Mouse (Mus musculus) brown adipose tissue, adult 24 weeks (tissue): ENCODE measurements at regions not wholly inside any gene's neighbourhood (a gene's known extent, or its start where the extent isn't known, plus 50 kb on each side); places are given as distances from the start of the nearest gene placed in this dataset.

ENCODE experiments used
- H3K27ac ChIP-seq: fragments of 200-500 bp; replicated peaks from 2 replicates; pipeline ENCODE4 v1.5.1; 2012; ENCODE audit warnings: low read depth, mild to moderate bottlenecking, low read length
- H3K4me1 ChIP-seq: fragments of 200-500 bp; 2 replicates; pipeline ENCODE4 v1.6.1; 2012; ENCODE audit warnings: low read length, mixed read lengths; ENCODE audit not compliant: control insufficient read depth, insufficient read depth, insufficient read length
- H3K4me3 ChIP-seq: fragments of 200-500 bp; 2 replicates; pipeline ENCODE4 v1.5.1; 2012; ENCODE audit warnings: low read depth, mild to moderate bottlenecking, low read length, moderate library complexity; ENCODE audit not compliant: insufficient read depth

- no peak overlapping the region for H3K27ac ChIP-seq
- no peak overlapping the region for H3K4me3 ChIP-seq
- H3K4me1 ChIP-seq: no peaks in the 10 kb centered on the region
Measured at GRCm38 (mm10) chr15:62952487-62953214, 892.3 kb downstream of the Gsdmc2 start.

GRCm38 (mm10) chr15:62939416-62939815 lies 905.6 kb downstream of the Gsdmc2 start:
- H3K4me1 ChIP-seq: no peaks in the 10 kb centered on the region
- H3K27ac ChIP-seq: no peak overlapping the region
- no peak overlapping the region for H3K4me3 ChIP-seq

- no peaks in the 10 kb centered on the region for H3K4me1 ChIP-seq
- no peak overlapping the region for H3K27ac ChIP-seq
- no peak overlapping the region for H3K4me3 ChIP-seq
Measured at GRCm38 (mm10) chr15:62937756-62938155, 907.2 kb downstream of the Gsdmc2 start.

GRCm38 (mm10) chr15:62934522-62935189 lies 910.3 kb downstream of the Gsdmc2 start:
- no peaks in the 10 kb centered on the region for H3K4me1 ChIP-seq
- no peak overlapping the region for H3K27ac ChIP-seq
- H3K4me3 ChIP-seq: no peak overlapping the region

GRCm38 (mm10) chr15:62920520-62920919 lies 924.5 kb downstream of the Gsdmc2 start:
- no peak overlapping the region for H3K27ac ChIP-seq
- no peaks in the 10 kb centered on the region; the same call in 1 of the 2 replicates for H3K4me1 ChIP-seq
- no peak overlapping the region for H3K4me3 ChIP-seq

GRCm38 (mm10) chr15:62919264-62919663 lies 925.7 kb downstream of the Gsdmc2 start:
- no peak overlapping the region for H3K27ac ChIP-seq
- H3K4me3 ChIP-seq: no peak overlapping the region
- H3K4me1 ChIP-seq: no peaks in the 10 kb centered on the region; the same call in 1 of the 2 replicates

GRCm38 (mm10) chr15:62908379-62908778 lies 936.6 kb downstream of the Gsdmc2 start:
- Histone ChIP-seq H3K4me3 (no peak overlapping the region), H3K27ac (no peak overlapping the region), H3K4me1 (no peaks in the 10 kb centered on the region)

GRCm38 (mm10) chr15:62907181-62907580 lies 937.8 kb downstream of the Gsdmc2 start:
- no peak overlapping the region for H3K4me3 ChIP-seq
- H3K27ac ChIP-seq: no peak overlapping the region
- H3K4me1 ChIP-seq: peaks cover 3% of the 10 kb centered on the region

- Histone ChIP-seq H3K4me3 (no peak overlapping the region), H3K4me1 (peaks cover 3% of the 10 kb centered on the region), H3K27ac (0 out of 2 replicates have a peak overlapping the region, but pooled peaks have one; percentile 11)
Measured at GRCm38 (mm10) chr15:62903047-62903822, 941.7 kb downstream of the Gsdmc2 start.

GRCm38 (mm10) chr15:62901955-62902354 lies 943.0 kb downstream of the Gsdmc2 start:
- Histone ChIP-seq H3K27ac (no peak overlapping the region), H3K4me1 (peaks cover 3% of the 10 kb centered on the region), H3K4me3 (no peak overlapping the region)

GRCm38 (mm10) chr15:62889798-62890197 lies 955.2 kb downstream of the Gsdmc2 start:
- Histone ChIP-seq H3K4me1 (no peaks in the 10 kb centered on the region), H3K4me3 (no peak overlapping the region), H3K27ac (no peak overlapping the region)

- Histone ChIP-seq H3K4me1 (no peaks in the 10 kb centered on the region), H3K4me3 (no peak overlapping the region), H3K27ac (no peak overlapping the region)
Measured at GRCm38 (mm10) chr15:62885331-62885730, 959.6 kb downstream of the Gsdmc2 start.

GRCm38 (mm10) chr15:62871082-62871766 lies 973.8 kb downstream of the Gsdmc2 start:
- Histone ChIP-seq H3K27ac (no peak overlapping the region), H3K4me1 (no peaks in the 10 kb centered on the region; the same call in 1 of the 2 replicates), H3K4me3 (no peak overlapping the region)

- H3K27ac ChIP-seq: no peak overlapping the region
- no peaks in the 10 kb centered on the region for H3K4me1 ChIP-seq
- H3K4me3 ChIP-seq: no peak overlapping the region
Measured at GRCm38 (mm10) chr15:62862574-62862973, 982.4 kb downstream of the Gsdmc2 start.

GRCm38 (mm10) chr15:62861422-62861821 lies 983.6 kb downstream of the Gsdmc2 start:
- Histone ChIP-seq H3K4me3 (no peak overlapping the region), H3K27ac (no peak overlapping the region), H3K4me1 (no peaks in the 10 kb centered on the region)
